Mouse (Mus musculus): ENCODE data around the gene Acad9.
"Not testable (repeated sequence)": the region's sequence is repeated elsewhere in the genome, so short reads cannot be mapped to it uniquely, and the experiment has no call there.

The Acad9 gene

GRCm38 (mm10) chr3:36087591-36087990, 21.8 kb downstream of the Acad9 start:
- no peak for DNase-seq (ENCODE audit: low spot score)

- DNase-seq (ENCODE audit: low spot score): no peak
Observed at GRCm38 (mm10) chr3:36095371-36095770, 29.6 kb downstream of the Acad9 start.

GRCm38 (mm10) chr3:36116076-36116475, 50.3 kb downstream of the Acad9 start:
- no peak for DNase-seq (ENCODE audit: low spot score)

- no peak for DNase-seq (ENCODE audit: low spot score)
Observed at GRCm38 (mm10) chr3:36119684-36120548, 54.1 kb downstream of the Acad9 start.

GRCm38 (mm10) chr3:36126176-36126575, 60.4 kb downstream of the Acad9 start:
- not testable (repeated sequence) for DNase-seq (ENCODE audit: low spot score)

- DNase-seq (ENCODE audit: low spot score): no peak
Observed at GRCm38 (mm10) chr3:36136152-36136551, 70.4 kb downstream of the Acad9 start.

GRCm38 (mm10) chr3:36137560-36137959, 71.8 kb downstream of the Acad9 start:
- peak; percentile 57 for DNase-seq (ENCODE audit: low spot score)

GRCm38 (mm10) chr3:36138171-36138660, 72.4 kb downstream of the Acad9 start:
- no peak for DNase-seq (ENCODE audit: low spot score)

- DNase-seq (ENCODE audit: low spot score): no peak
Observed at GRCm38 (mm10) chr3:36138996-36139395, 73.2 kb downstream of the Acad9 start.

All from c-Kit-positive CD71-positive TER-119-positive erythroid progenitor cells, embryonic 14.5 days (primary cell).